ENCODE assay signal across 27 mouse cellular contexts in genomic region chr14:86115254-86116057, GRCm38 (mm10).
DNase-seq lines count a peak whose midpoint lies in the region; ATAC-seq and TF ChIP-seq lines count a peak whose summit lies in the region.
"Had no signal": no experiment of that assay in that cellular context is flagged by ENCODE, and none has a peak within 500 bp of the region (broad histone marks: within the 10 kb centered on the region; RNA-seq: fewer than 3 reads in every experiment).

No protein-coding gene starts in this region.

- ATAC-seq in heart, embryonic 11.5 days (replicated peaks; ENCODE audit: insufficient number of reproducible peaks, low FRiP score, low TSS enrichment): no peak
- peak; percentile 72 for ATAC-seq in heart, embryonic 16.5 days (replicated peaks; ENCODE audit: extremely low read depth, insufficient read depth, low FRiP score)
- peak; percentile 79 for ATAC-seq in lung, embryonic 14.5 days (ENCODE audit: insufficient read depth)
- ATAC-seq: activated CD4-positive, CD25-positive, alpha-beta regulatory T cell, adult 4 months; forebrain, embryonic 13.5 days; hindbrain, embryonic 16.5 days; midbrain, embryonic 15.5 days had no signal

- no peak for TF ChIP-seq POLR2A in brain, embryonic 14.5 days (IDR thresholded peaks at IDR 0.05; ENCODE audit: borderline replicate concordance, extremely low read depth, insufficient read depth, insufficient read length, poor library complexity, severe bottlenecking)

- H3K4me1 ChIP-seq in heart, embryonic 11.5 days (ENCODE audit: control insufficient read depth, insufficient read depth, low read length): peaks cover 3% of the 10 kb centered on the region; the same call in 1 of the 2 replicates
- H3K4me1 ChIP-seq in heart, embryonic 16.5 days (ENCODE audit: control insufficient read depth, insufficient read depth, low read length): peaks cover 7% of the 10 kb centered on the region; the same call in 1 of the 2 replicates
- peaks cover 5% of the 10 kb centered on the region; the same call in 1 of the 2 replicates for H3K4me1 ChIP-seq in lung, embryonic 14.5 days (ENCODE audit: insufficient read depth)
- H3K4me1 ChIP-seq: embryonic facial prominence, embryonic 15.5 days; forebrain, embryonic 13.5 days; limb, embryonic 15.5 days; liver, embryonic 13.5 days; midbrain, embryonic 15.5 days; neural tube, embryonic 15.5 days; stomach, embryonic 15.5 days had no signal

- no peaks in the 10 kb centered on the region for H3K27me3 ChIP-seq in heart, embryonic 11.5 days (ENCODE audit: control insufficient read depth, insufficient read depth, low read length)
- H3K27me3 ChIP-seq in heart, embryonic 16.5 days (ENCODE audit: control insufficient read depth, insufficient read depth, low read length): no peaks in the 10 kb centered on the region
- no peaks in the 10 kb centered on the region for H3K27me3 ChIP-seq in lung, embryonic 14.5 days (ENCODE audit: insufficient read depth, low read length)
- H3K27me3 ChIP-seq: embryonic facial prominence, embryonic 15.5 days; forebrain, embryonic 13.5 days; limb, embryonic 15.5 days; liver, embryonic 13.5 days; midbrain, embryonic 15.5 days; neural tube, embryonic 15.5 days; stomach, embryonic 15.5 days had no signal

- no peak overlapping the region for H3K27ac ChIP-seq in heart, embryonic 11.5 days (ENCODE audit: low read depth, low read length)
- peak overlapping the region; percentile 34 for H3K27ac ChIP-seq in heart, embryonic 16.5 days (ENCODE audit: low read length)
- peak overlapping the region; percentile 10 for H3K27ac ChIP-seq in lung, embryonic 14.5 days (ENCODE audit: low read depth)
- H3K27ac ChIP-seq: embryonic facial prominence, embryonic 15.5 days; forebrain, embryonic 13.5 days; limb, embryonic 15.5 days; liver, embryonic 13.5 days; midbrain, embryonic 10.5 days; midbrain, embryonic 15.5 days; neural tube, embryonic 15.5 days; stomach, embryonic 15.5 days had no signal

- no peak overlapping the region for H3K4me2 ChIP-seq in heart, embryonic 11.5 days
- H3K4me2 ChIP-seq in heart, embryonic 16.5 days (ENCODE audit: low read depth, low read length): no peak overlapping the region
- H3K4me2 ChIP-seq in lung, embryonic 14.5 days: no peak overlapping the region
- H3K4me2 ChIP-seq: embryonic facial prominence, embryonic 15.5 days; forebrain, embryonic 13.5 days; limb, embryonic 15.5 days; liver, embryonic 13.5 days; midbrain, embryonic 15.5 days; neural tube, embryonic 15.5 days; stomach, embryonic 15.5 days had no signal

- no peaks in the 10 kb centered on the region for H3K36me3 ChIP-seq in heart, embryonic 11.5 days (ENCODE audit: control insufficient read depth, insufficient read depth, low read length)
- no peaks in the 10 kb centered on the region for H3K36me3 ChIP-seq in heart, embryonic 16.5 days (ENCODE audit: control insufficient read depth, insufficient read depth)
- H3K36me3 ChIP-seq in lung, embryonic 14.5 days (ENCODE audit: insufficient read depth): no peaks in the 10 kb centered on the region
- H3K36me3 ChIP-seq: embryonic facial prominence, embryonic 15.5 days; limb, embryonic 15.5 days; liver, embryonic 13.5 days; midbrain, embryonic 10.5 days; midbrain, embryonic 15.5 days; neural tube, embryonic 15.5 days; stomach, embryonic 15.5 days had no signal

- no peak overlapping the region for H3K9ac ChIP-seq in heart, embryonic 11.5 days (ENCODE audit: low read depth, low read length)
- no peak overlapping the region for H3K9ac ChIP-seq in heart, embryonic 16.5 days (ENCODE audit: low read length)
- H3K9ac ChIP-seq in lung, embryonic 14.5 days: no peak overlapping the region
- H3K9ac ChIP-seq: embryonic facial prominence, embryonic 15.5 days; forebrain, embryonic 13.5 days; limb, embryonic 15.5 days; liver, embryonic 13.5 days; midbrain, embryonic 15.5 days; neural tube, embryonic 15.5 days; stomach, embryonic 15.5 days had no signal

- TF ChIP-seq CTCF in lung, embryonic 14.5 days (IDR thresholded peaks at IDR 0.05; ENCODE audit: low read depth): no peak
- TF ChIP-seq CTCF in brain, embryonic 14.5 days (IDR thresholded peaks at IDR 0.05; ENCODE audit: borderline replicate concordance, extremely low read depth, insufficient read depth, insufficient read length): no peak

- peak; percentile 2 to 22 for DNase-seq in heart, adult 18-20 months
- no peak for DNase-seq in heart, postnatal 36 days
- DNase-seq in lung, embryonic 14.5 days: peak; percentile 51
- no peak for DNase-seq in lung, adult 18-20 months
- DNase-seq in brain, embryonic 14.5 days (ENCODE audit: low read depth): peak; percentile 36
- no peak for DNase-seq in spleen, adult 12 weeks (ENCODE audit: low spot score)
- DNase-seq: adrenal gland, adult 2 months; adrenal gland, postnatal 36 days; B cell, adult 2 months; gastrocnemius, postnatal 14 days; kidney, adult 2 months; kidney, postnatal 4 days; liver, embryonic 13.5 days; lung, postnatal 10 days; retina, postnatal 1 day; right cerebral cortex, postnatal 14 days had no signal

- H3K9me3 ChIP-seq in heart, embryonic 11.5 days (replicated peaks; ENCODE audit: control insufficient read depth, low read length): no peaks in the 10 kb centered on the region
- H3K9me3 ChIP-seq in heart, embryonic 16.5 days (replicated peaks; ENCODE audit: control insufficient read depth, low read length): no peaks in the 10 kb centered on the region
- no peaks in the 10 kb centered on the region for H3K9me3 ChIP-seq in lung, embryonic 14.5 days (ENCODE audit: low read depth, low read length)
- H3K9me3 ChIP-seq: embryonic facial prominence, embryonic 15.5 days; forebrain, embryonic 13.5 days; limb, embryonic 15.5 days; liver, embryonic 13.5 days; midbrain, embryonic 10.5 days; midbrain, embryonic 15.5 days; neural tube, embryonic 15.5 days; stomach, embryonic 15.5 days had no signal

- WGBS in heart, embryonic 11.5 days (ENCODE audit: insufficient replicate concordance): 37% methylated on average over 4 of the region's 4 CpGs
- 31% methylated on average over 4 of the region's 4 CpGs for WGBS in heart, embryonic 16.5 days
- 30% methylated on average over 4 of the region's 4 CpGs for WGBS in lung, embryonic 14.5 days

- intact Hi-C loops in heart, postnatal 36 days (cut with DNase I): no loop called here

- no peak overlapping the region for H3K4me3 ChIP-seq in heart, embryonic 11.5 days (ENCODE audit: low read depth, low read length)
- H3K4me3 ChIP-seq in heart, embryonic 16.5 days (ENCODE audit: low read length): no peak overlapping the region
- H3K4me3 ChIP-seq in lung, embryonic 14.5 days (ENCODE audit: low read depth, low read length): no peak overlapping the region
- H3K4me3 ChIP-seq: embryonic facial prominence, embryonic 15.5 days; forebrain, embryonic 13.5 days; limb, embryonic 15.5 days; liver, embryonic 13.5 days; midbrain, embryonic 10.5 days; midbrain, embryonic 15.5 days; neural tube, embryonic 15.5 days; stomach, embryonic 15.5 days had no signal

Comparison
In these comparisons a context has a peak if more than half of its experiments do, and no peak if none do; other contexts are left out.
1. DNase-seq: peak in heart, adult 18-20 months (2 of 2), lung, embryonic 14.5 days (single experiment) and brain, embryonic 14.5 days (single experiment); none in heart, postnatal 36 days (0 of 2), lung, adult 18-20 months (0 of 2) and spleen, adult 12 weeks (single experiment).